Mouse (Mus musculus): ENCODE data around the gene Src. TPM values are rescaled to one million over a fixed set of nuclear protein-coding genes. Genes with fewer than 3 reads are reported as not detected.

The Src gene
- 1.5 TPM for polyA plus RNA-seq (2017; shearing (Covaris generic))

GRCm38 (mm10) chr2:157418206-157418605, at the start of gene Src:
Src (plus strand) TSS chr2:157418444.

Other genes starting within 250 kb of the Src start
- gene Rbl1, start 213.9 kb upstream of the Src start, polyA plus RNA-seq (2017; shearing (Covaris generic)), result 39.1 TPM
- 234 TPM for gene Rpn2, start 139.4 kb upstream of the Src start, polyA plus RNA-seq (2017; shearing (Covaris generic))
- 0.07 TPM for gene Mroh8, start 138.9 kb upstream of the Src start, polyA plus RNA-seq (2017; shearing (Covaris generic))
- gene Ghrh, start 70.9 kb upstream of the Src start, polyA plus RNA-seq (2017; shearing (Covaris generic)), result not detected
- 45.6 TPM for gene Manbal, start 50.9 kb upstream of the Src start, polyA plus RNA-seq (2017; shearing (Covaris generic))
- 0.28 TPM for gene Nnat, start 141.6 kb downstream of the Src start, polyA plus RNA-seq (2017; shearing (Covaris generic))
- 21.3 TPM for gene Blcap, start 152.8 kb downstream of the Src start, polyA plus RNA-seq (2017; shearing (Covaris generic))